20 mouse cellular contexts compared by ENCODE assay signal in genomic region chr11:103830476-103830875, GRCm38 (mm10). TPM values are rescaled to one million over a fixed set of nuclear protein-coding genes. Genes with fewer than 3 reads are reported as not detected.
"Had no signal": no experiment of that assay in that cellular context is flagged by ENCODE, and none has a peak within 500 bp of the region (broad histone marks: within the 10 kb centered on the region; RNA-seq: fewer than 3 reads in every experiment).

No protein-coding gene starts in this region.

- H3K4me2 ChIP-seq: lung, embryonic 14.5 days; midbrain, embryonic 13.5 days; neural tube, embryonic 13.5 days; neural tube, embryonic 15.5 days had no signal

- DNase-seq: lung, adult 18-20 months; lung, postnatal 10 days; lung, postnatal 4 days; retina, postnatal 1 day; right cerebral cortex, adult 18-20 months; right cerebral cortex, postnatal 25 days; right cerebral cortex, postnatal 4 days; spleen, adult 18-20 months; thymus, adult 18-20 months; thymus, postnatal 14 days; thymus, postnatal 36 days had no signal

- H3K27ac ChIP-seq: liver, embryonic 14.5 days; neural tube, embryonic 13.5 days; neural tube, embryonic 15.5 days had no signal

- H3K27me3 ChIP-seq: midbrain, embryonic 13.5 days; neural tube, embryonic 13.5 days; neural tube, embryonic 15.5 days had no signal

- H3K4me1 ChIP-seq: neural tube, embryonic 13.5 days; neural tube, embryonic 15.5 days had no signal

- H3K9ac ChIP-seq: liver, embryonic 14.5 days; lung, embryonic 14.5 days; midbrain, embryonic 13.5 days; neural tube, embryonic 13.5 days; neural tube, embryonic 15.5 days had no signal

- H3K4me3 ChIP-seq: midbrain, embryonic 13.5 days; myocyte; neural tube, embryonic 13.5 days; neural tube, embryonic 15.5 days had no signal

- ATAC-seq: midbrain, embryonic 13.5 days had no signal

- H3K9me3 ChIP-seq: midbrain, embryonic 13.5 days; neural tube, embryonic 13.5 days; neural tube, embryonic 15.5 days had no signal

RNA-seq across cellular contexts. Expression of gene Wnt3, which starts 56.5 kb away (rescaled TPM):
- total RNA-seq: megakaryocyte, adult 5-6 weeks; megakaryocyte-erythroid progenitor cell, adult 5-6 weeks had no signal
- polyA plus RNA-seq: liver, embryonic 16.5 days had no signal
